Mouse (Mus musculus): ENCODE measurements at regions not wholly inside any gene's neighbourhood (a gene's known extent, or its start where the extent isn't known, plus 50 kb on each side); places are given as distances from the start of the nearest gene placed in this dataset.

- no peak for TF ChIP-seq POLR2A (IDR thresholded peaks at IDR 0.05; ENCODE audit: insufficient read depth, low read depth, low read length)
- no peak for TF ChIP-seq CTCF (IDR thresholded peaks at IDR 0.05)
- TF ChIP-seq EP300 (IDR thresholded peaks at IDR 0.05; ENCODE audit: insufficient read depth, low read depth, low read length): no peak
These were observed 871.5 kb upstream of the Car8 start for GRCm38 (mm10) chr4:9110355-9110754.
